Mouse (Mus musculus) G1E (cell line): ENCODE data around the gene Gm36210.

Experiments used
- CTCF ChIP-seq: IDR thresholded peaks from 2 replicates; pipeline ENCODE4 v1.5.1; 2012; ENCODE audit warnings: low read depth, low read length, inconsistent platforms, mixed read lengths
- GATA1 ChIP-seq: IDR thresholded peaks from 2 replicates; pipeline ENCODE4 v1.6.1; 2012; ENCODE audit warnings: borderline replicate concordance, low read length, inconsistent platforms, mixed read lengths
- POLR2AphosphoS5 ChIP-seq: IDR thresholded peaks from 2 replicates; pipeline ENCODE4 v1.6.1; 2012; ENCODE audit warnings: low read depth, low read length, inconsistent platforms; ENCODE audit not compliant: insufficient replicate concordance

GRCm38 (mm10) chr7:4925441-4926381 is 19.4 kb upstream of the Gm36210 start, which contains the start of gene Ssc5d:
- no peak for TF ChIP-seq CTCF
- TF ChIP-seq GATA1: no peak
- no peak for TF ChIP-seq POLR2AphosphoS5
